Comparison of ENCODE assay signal across 9 mouse cellular contexts in the genomic region with DNA sequence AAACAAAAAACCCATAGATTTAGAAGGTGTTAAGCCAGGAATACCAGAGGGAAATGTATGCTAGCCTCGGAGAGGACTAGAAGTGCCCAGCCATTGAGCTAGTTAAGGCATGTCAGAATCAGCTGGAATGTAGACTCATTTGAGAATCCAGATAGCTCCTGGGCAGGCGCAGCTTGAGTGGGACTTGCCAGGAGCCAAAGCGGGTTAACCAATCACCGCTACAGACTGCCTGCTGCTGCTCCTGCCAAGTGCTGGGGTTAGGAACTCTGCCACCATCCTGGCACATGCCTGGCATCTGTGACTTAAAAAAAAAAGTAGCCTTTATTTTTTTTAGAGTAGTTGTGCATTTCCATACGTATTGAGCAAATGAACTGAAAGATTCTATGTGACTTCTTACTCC.
DNase-seq lines count a peak whose midpoint lies in the region; ATAC-seq lines count a peak whose summit lies in the region.
"Had no signal": no experiment of that assay in that cellular context is flagged by ENCODE, and none has a peak within 500 bp of the region (broad histone marks: within the 10 kb centered on the region; RNA-seq: fewer than 3 reads in every experiment).

No protein-coding gene starts in this region.

- peak; percentile 70 to 84 for DNase-seq in heart, adult 18-20 months
- no peak for DNase-seq in heart, embryonic 10.5 days (ENCODE audit: low spot score)
- peak; percentile 57 for DNase-seq in gastrocnemius, postnatal 25 days
- DNase-seq in embryo, embryonic 10.5 days (ENCODE audit: low spot score): no peak
- DNase-seq: right cerebral cortex, postnatal 25 days had no signal

- no peaks in the 10 kb centered on the region for H3K36me3 ChIP-seq in heart, embryonic 10.5 days
- no peaks in the 10 kb centered on the region; the same call in 1 of the 2 replicates for H3K36me3 ChIP-seq in neural tube, embryonic 13.5 days
- H3K36me3 ChIP-seq in neural tube, embryonic 15.5 days: peaks cover 7% of the 10 kb centered on the region
- no peaks in the 10 kb centered on the region for H3K36me3 ChIP-seq in limb, embryonic 15.5 days

- no peaks in the 10 kb centered on the region for H3K9me3 ChIP-seq in heart, embryonic 10.5 days
- H3K9me3 ChIP-seq in neural tube, embryonic 13.5 days: no peaks in the 10 kb centered on the region
- H3K9me3 ChIP-seq in neural tube, embryonic 15.5 days (replicated peaks): no peaks in the 10 kb centered on the region
- H3K9me3 ChIP-seq in limb, embryonic 15.5 days: no peaks in the 10 kb centered on the region

- H3K27me3 ChIP-seq in heart, embryonic 10.5 days (ENCODE audit: insufficient read depth, poor library complexity, severe bottlenecking): no peaks in the 10 kb centered on the region
- no peaks in the 10 kb centered on the region for H3K27me3 ChIP-seq in neural tube, embryonic 13.5 days
- H3K27me3 ChIP-seq in neural tube, embryonic 15.5 days (replicated peaks): no peaks in the 10 kb centered on the region
- H3K27me3 ChIP-seq in limb, embryonic 15.5 days: no peaks in the 10 kb centered on the region

- no peak overlapping the region for H3K4me3 ChIP-seq in heart, embryonic 10.5 days
- H3K4me3 ChIP-seq in neural tube, embryonic 13.5 days: no peak overlapping the region
- H3K4me3 ChIP-seq in neural tube, embryonic 15.5 days (replicated peaks): no peak overlapping the region
- H3K4me3 ChIP-seq in limb, embryonic 15.5 days: no peak overlapping the region

- no peak overlapping the region for H3K27ac ChIP-seq in heart, embryonic 10.5 days
- H3K27ac ChIP-seq in neural tube, embryonic 13.5 days (replicated peaks): no peak overlapping the region
- H3K27ac ChIP-seq in neural tube, embryonic 15.5 days (replicated peaks): no peak overlapping the region
- H3K27ac ChIP-seq in limb, embryonic 15.5 days: peak overlapping the region; percentile 11; the same call in 1 of the 2 replicates

- peaks cover 23% of the 10 kb centered on the region for H3K4me1 ChIP-seq in heart, embryonic 10.5 days
- peaks cover 23% of the 10 kb centered on the region for H3K4me1 ChIP-seq in neural tube, embryonic 13.5 days (replicated peaks)
- peaks cover 5% of the 10 kb centered on the region; the same call in 1 of the 2 replicates for H3K4me1 ChIP-seq in neural tube, embryonic 15.5 days
- peaks cover 37% of the 10 kb centered on the region for H3K4me1 ChIP-seq in limb, embryonic 15.5 days

- no peak overlapping the region for H3K9ac ChIP-seq in neural tube, embryonic 13.5 days
- H3K9ac ChIP-seq in neural tube, embryonic 15.5 days (replicated peaks): no peak overlapping the region
- H3K9ac ChIP-seq in limb, embryonic 15.5 days: no peak overlapping the region

- 70% methylated on average over 5 of the region's 5 CpGs for WGBS in heart, embryonic 10.5 days
- WGBS in neural tube, embryonic 13.5 days: 71% methylated on average over 5 of the region's 5 CpGs
- 59% methylated on average over 5 of the region's 5 CpGs for WGBS in neural tube, embryonic 15.5 days
- WGBS in limb, embryonic 15.5 days: 41% methylated on average over 5 of the region's 5 CpGs

- H3K4me2 ChIP-seq in neural tube, embryonic 13.5 days: no peak overlapping the region
- H3K4me2 ChIP-seq in neural tube, embryonic 15.5 days: no peak overlapping the region
- H3K4me2 ChIP-seq in limb, embryonic 15.5 days: no peak overlapping the region

- ATAC-seq in neural tube, embryonic 13.5 days (ENCODE audit: low read depth): peak; percentile 59; the same call in 1 of the 2 replicates
- no peak for ATAC-seq in neural tube, embryonic 15.5 days (ENCODE audit: low FRiP score)
- no peak for ATAC-seq in limb, embryonic 15.5 days (ENCODE audit: insufficient number of reproducible peaks, low FRiP score, low TSS enrichment, low read depth)
- no peak for ATAC-seq in megakaryocyte progenitor cell, adult 5-6 weeks (replicated peaks; ENCODE audit: poor library complexity)

Comparison
In these comparisons a context has a peak if more than half of its experiments do, and no peak if none do; other contexts are left out.
1. DNase-seq: peak in heart, adult 18-20 months (2 of 2) and gastrocnemius, postnatal 25 days (single experiment); none in heart, embryonic 10.5 days (single experiment) and embryo, embryonic 10.5 days (single experiment).